Mouse (Mus musculus): ENCODE measurements around the gene Bbs7.

DNA sequence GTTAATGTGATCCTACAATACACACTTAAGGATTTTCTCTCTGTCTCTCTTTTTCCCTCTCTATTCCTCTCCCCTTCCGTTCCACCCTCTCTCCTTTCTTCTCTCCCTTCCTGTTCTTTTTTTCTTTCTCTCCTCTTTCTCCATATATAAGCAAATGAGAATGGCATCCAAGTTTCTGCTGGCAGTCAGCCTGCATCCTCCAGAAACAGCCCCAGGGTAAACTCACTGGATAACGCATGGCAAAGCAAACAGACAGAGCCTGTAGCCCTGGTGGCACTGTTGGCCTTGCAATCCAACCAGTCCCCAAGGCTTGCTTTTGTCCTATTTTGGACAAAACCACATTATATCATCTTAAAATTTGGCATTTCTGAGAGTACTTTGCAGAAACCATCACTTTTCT, 82.0 kb downstream of the Bbs7 start:
- TF ChIP-seq POLR2A (IDR thresholded peaks at IDR 0.05; ENCODE audit: control insufficient read depth, extremely low read depth, insufficient read depth, low read length, poor library complexity) (no peak), CTCF (IDR thresholded peaks at IDR 0.05; ENCODE audit: borderline replicate concordance, control insufficient read depth, extremely low read depth, insufficient read depth, low read length, poor library complexity) (no peak)
